Mouse (Mus musculus) brain, embryonic 14.5 days (tissue): ENCODE results near the gene Rnf150. TPM values are rescaled to one million over a fixed set of nuclear protein-coding genes. Genes with fewer than 3 reads are reported as not detected.

Source experiments
- DNase-seq: peaks from one replicate; pipeline ENCODE4 v3.0.0-alpha.2; 2011; ENCODE audit warnings: low read depth
- CTCF ChIP-seq: fragments of 200-500 bp; IDR thresholded peaks from 2 replicates; pipeline ENCODE4 v1.5.1; 2012; ENCODE audit warnings: inconsistent platforms, mild to moderate bottlenecking, moderate library complexity, borderline replicate concordance; ENCODE audit not compliant: insufficient read depth, insufficient read length; ENCODE audit errors: extremely low read depth
- POLR2A ChIP-seq: fragments of 200-500 bp; IDR thresholded peaks from 2 replicates; pipeline ENCODE4 v1.6.1; 2012; ENCODE audit warnings: mild to moderate bottlenecking, inconsistent platforms, borderline replicate concordance; ENCODE audit not compliant: poor library complexity, insufficient read depth, insufficient read length, severe bottlenecking; ENCODE audit errors: extremely low read depth
- polyA plus RNA-seq: library from polyadenylated mRNA; depleted of rRNA; stranded (reverse); fragments of >200 nt; gene quantifications from 2 replicates; pipeline ENCODE4 v1.2.3, GENCODE M21; 2012

Gene Rnf150
- polyA plus RNA-seq, 1 experiment, result 12.1 TPM

- no peak for DNase-seq
- no peak for TF ChIP-seq CTCF
- TF ChIP-seq POLR2A, result no peak
These were observed 96.3 kb downstream of the Rnf150 start for GRCm38 (mm10) chr8:82959491-82959890.

- DNase-seq, result no peak
- TF ChIP-seq CTCF, result no peak
- no peak for TF ChIP-seq POLR2A
These were observed 96.9 kb downstream of the Rnf150 start for GRCm38 (mm10) chr8:82959980-82960610.

GRCm38 (mm10) chr8:82964537-82964936 lies 101.4 kb downstream of the Rnf150 start:
- no peak for DNase-seq
- no peak for TF ChIP-seq POLR2A
- no peak for TF ChIP-seq CTCF

- TF ChIP-seq CTCF (no peak), POLR2A (no peak)
These were observed 104.9 kb downstream of the Rnf150 start for GRCm38 (mm10) chr8:82967879-82968678.

GRCm38 (mm10) chr8:82969967-82970366 lies 106.8 kb downstream of the Rnf150 start:
- TF ChIP-seq POLR2A (no peak), CTCF (no peak)

More at GRCm38 (mm10) chr8:82967879-82968678, 104.9 kb downstream of the Rnf150 start:
- DNase-seq, result no peak

GRCm38 (mm10) chr8:82972812-82973211 lies 109.7 kb downstream of the Rnf150 start:
- TF ChIP-seq POLR2A (no peak), CTCF (no peak)
- DNase-seq, result no peak

More at GRCm38 (mm10) chr8:82969967-82970366, 106.8 kb downstream of the Rnf150 start:
- peak; percentile 51 for DNase-seq

GRCm38 (mm10) chr8:82973331-82973730 lies 110.2 kb downstream of the Rnf150 start:
- peak; percentile 59 for DNase-seq
- TF ChIP-seq CTCF (no peak), POLR2A (no peak)

GRCm38 (mm10) chr8:82981244-82981855 lies 118.2 kb downstream of the Rnf150 start:
- DNase-seq, result peak; percentile 55
- TF ChIP-seq CTCF (no peak), POLR2A (no peak)

GRCm38 (mm10) chr8:82982873-82983272 lies 119.7 kb downstream of the Rnf150 start:
- no peak for TF ChIP-seq POLR2A
- no peak for TF ChIP-seq CTCF
- DNase-seq, result no peak

GRCm38 (mm10) chr8:82983301-82983700 lies 120.1 kb downstream of the Rnf150 start:
- no peak for TF ChIP-seq CTCF
- no peak for TF ChIP-seq POLR2A
- DNase-seq, result no peak

- DNase-seq, result no peak
- TF ChIP-seq POLR2A, result no peak
- TF ChIP-seq CTCF, result no peak
These were observed 128.9 kb downstream of the Rnf150 start for GRCm38 (mm10) chr8:82992093-82992492.

- TF ChIP-seq CTCF, result no peak
- no peak for TF ChIP-seq POLR2A
These were observed 132.7 kb downstream of the Rnf150 start for GRCm38 (mm10) chr8:82995727-82996438.

More at GRCm38 (mm10) chr8:82995727-82996438, 132.7 kb downstream of the Rnf150 start:
- DNase-seq, result no peak
